Mouse (Mus musculus) gastrocnemius, adult 2 months (tissue): Measurements from ENCODE around the gene Syt12. TPM values are rescaled to one million over a fixed set of nuclear protein-coding genes. Genes with fewer than 3 reads are reported as not detected.

ENCODE experiments used
- DNase-seq: peaks from one replicate; pipeline ENCODE4 v3.0.0; 2022
- H3K27ac ChIP-seq: fragments of 200-600 bp; 2 replicates; pipeline ENCODE4 v1.8.1; 2022; ENCODE audit warnings: mild to moderate bottlenecking
- H3K4me3 ChIP-seq: fragments of 200-600 bp; 2 replicates; pipeline ENCODE4 v1.8.1; 2022; ENCODE audit warnings: mild to moderate bottlenecking, moderate library complexity
- CTCF ChIP-seq: fragments of 200-600 bp; IDR thresholded peaks from 2 replicates; pipeline ENCODE4 v1.8.1; 2022; ENCODE audit warnings: antibody characterized with exemption, mild to moderate bottlenecking, moderate library complexity
- intact Hi-C: fragments of 180-260 bp; cut with DNase I; formaldehyde crosslinking; loops from one replicate; pipeline ENCODE4 v1.15.1; 2025
- total RNA-seq, 2 experiments: library from RNA; stranded (reverse); gene quantifications; 2 replicates each; pipeline ENCODE4 v1.2.3; 2021

The Syt12 gene
- total RNA-seq, 2 experiments from 2014 or later = 6.8 to 7.6 TPM

GRCm38 (mm10) chr19:4414631-4415030 lies 62.6 kb downstream of the Syt12 start:
- no peak overlapping the region for H3K27ac ChIP-seq
- no peak overlapping the region for H3K4me3 ChIP-seq
- TF ChIP-seq CTCF = no peak
- no peak for DNase-seq
- intact Hi-C loops = no loop called here

GRCm38 (mm10) chr19:4409062-4409461 lies 68.2 kb downstream of the Syt12 start:
- DNase-seq = no peak
- Histone ChIP-seq H3K27ac (no peak overlapping the region), H3K4me3 (no peak overlapping the region)
- TF ChIP-seq CTCF = no peak
- intact Hi-C loops = no loop called here

- no peak for DNase-seq
- intact Hi-C loops = no loop called here
Observed at GRCm38 (mm10) chr19:4404840-4405239, 72.4 kb downstream of the Syt12 start.

GRCm38 (mm10) chr19:4398959-4399358 lies 78.3 kb downstream of the Syt12 start:
- no peak for DNase-seq
- H3K4me3 ChIP-seq = no peak overlapping the region
- intact Hi-C loops = loop anchor here (5.0 kb wide), 1 partner anchor 67 kb away; no protein-coding TSS in a partner anchor
- TF ChIP-seq CTCF = no peak
- peak overlapping the region; percentile 100 for H3K27ac ChIP-seq

More at GRCm38 (mm10) chr19:4404840-4405239, 72.4 kb downstream of the Syt12 start:
- Histone ChIP-seq H3K27ac (no peak overlapping the region), H3K4me3 (no peak overlapping the region)
- TF ChIP-seq CTCF = no peak

GRCm38 (mm10) chr19:4398630-4398948 lies 78.7 kb downstream of the Syt12 start:
- no peak for DNase-seq
- intact Hi-C loops = loop anchor here (5.0 kb wide), 1 partner anchor 66 kb away; no protein-coding TSS in a partner anchor
- Histone ChIP-seq H3K4me3 (peak overlapping the region; percentile 94), H3K27ac (peak overlapping the region; percentile 100)
- TF ChIP-seq CTCF = no peak

- intact Hi-C loops = loop anchor here (5.0 kb wide), 1 partner anchor 66 kb away; no protein-coding TSS in a partner anchor
- TF ChIP-seq CTCF = no peak
- peak; percentile 71 for DNase-seq
- H3K27ac ChIP-seq = peak within 1 kb of the TSS; percentile 100
- H3K4me3 ChIP-seq = peak within 1 kb of the TSS; percentile 94
Observed at GRCm38 (mm10) chr19:4397798-4398629, 79.2 kb downstream of the Syt12 start, which contains the start of gene Kdm2a. Gene Kdm2a (minus strand): TSS chr19:4398285.

- H3K4me3 ChIP-seq = peak overlapping the region; percentile 94
- intact Hi-C loops = loop anchor here (5.0 kb wide), 1 partner anchor 65 kb away; no protein-coding TSS in a partner anchor
- DNase-seq = peak; percentile 98
- peak overlapping the region; percentile 100 for H3K27ac ChIP-seq
- TF ChIP-seq CTCF = no peak
Observed at GRCm38 (mm10) chr19:4396998-4397797, 80.0 kb downstream of the Syt12 start.

GRCm38 (mm10) chr19:4396081-4396997 lies 80.9 kb downstream of the Syt12 start:
- Histone ChIP-seq H3K4me3 (peak overlapping the region; percentile 94), H3K27ac (peak overlapping the region; percentile 100)
- TF ChIP-seq CTCF = no peak
- peak; percentile 64 for DNase-seq
- intact Hi-C loops = loop anchor here (5.0 kb wide), 1 partner anchor 64 kb away; no protein-coding TSS in a partner anchor

Other genes starting within 250 kb of the Syt12 start
- gene Pold4, start 245.5 kb downstream of the Syt12 start, total RNA-seq = 10 to 100 TPM; 13.6 to 16.4 TPM
- gene Ssh3, start 208.3 kb downstream of the Syt12 start, total RNA-seq = 1 to 10 TPM; 3.3 to 3.9 TPM
- under 1 TPM; 0.45 to 0.64 TPM for gene Ankrd13d, start 194.3 kb downstream of the Syt12 start, total RNA-seq
- gene Grk2, start 171.2 kb downstream of the Syt12 start, total RNA-seq = 10 to 100 TPM; 56.6 to 61.2 TPM
- 10 to 100 TPM; 39.1 to 39.7 TPM for gene Kdm2a, start 79.2 kb downstream of the Syt12 start, total RNA-seq
- under 1 TPM; 0.28 to 0.73 TPM for gene Rhod, start 38.0 kb downstream of the Syt12 start, total RNA-seq
- gene 2010003K11Rik, start 21.1 kb upstream of the Syt12 start, total RNA-seq = not detected
- gene Pcx, start 33.0 kb upstream of the Syt12 start, total RNA-seq = 100 to 1,000 TPM in 1 of 2 experiments, 10 to 100 TPM in 1; 94.6 to 119 TPM
- 1 to 10 TPM; 1.5 to 1.6 TPM for gene Lrfn4, start 138.2 kb upstream of the Syt12 start, total RNA-seq
- gene Rce1, start 148.2 kb upstream of the Syt12 start, total RNA-seq = 1 to 10 TPM; 5.1 to 5.9 TPM
- gene Gm960, start 221.2 kb upstream of the Syt12 start, total RNA-seq = under 1 TPM in 1 of 2 experiments, not detected in 1; 0.11 TPM
- under 1 TPM in 1 of 2 experiments, not detected in 1; 0.03 TPM for gene Sptbn2, start 233.7 kb upstream of the Syt12 start, total RNA-seq